Mouse (Mus musculus): ENCODE data around the gene Olfr738. TPM values are rescaled to one million over a fixed set of nuclear protein-coding genes. Genes with fewer than 3 reads are reported as not detected.

Olfr738 gene
- not detected for total RNA-seq (2021)
- long read RNA-seq, experiment 1: 0 reads
- long read RNA-seq, experiment 2: 0 reads

GRCm38 (mm10) chr14:50407268-50407667 is at the start of gene Olfr738:
Olfr738 (plus strand) TSS chr14:50407568.
- no peak for DNase-seq

- no peak for DNase-seq
Measured at GRCm38 (mm10) chr14:50357593-50357992, 49.8 kb upstream of the Olfr738 start, which contains the start of gene Tlr11. Tlr11 (plus strand) TSS chr14:50357914.

- DNase-seq: no peak
Measured at GRCm38 (mm10) chr14:50360480-50360879, 46.9 kb upstream of the Olfr738 start.

- DNase-seq: no peak
Measured at GRCm38 (mm10) chr14:50363561-50363960, 43.8 kb upstream of the Olfr738 start.

- no peak for DNase-seq
Measured at GRCm38 (mm10) chr14:50380863-50381262, 26.5 kb upstream of the Olfr738 start, which contains the start of gene Olfr736. Olfr736 (plus strand) TSS chr14:50381163.

GRCm38 (mm10) chr14:50418326-50418725 is 11.0 kb downstream of the Olfr738 start, which contains the start of gene Olfr739:
Olfr739 (plus strand) TSS chr14:50418626.
- DNase-seq: no peak

GRCm38 (mm10) chr14:50445245-50445644 is 37.9 kb downstream of the Olfr738 start, which contains the start of gene Olfr740:
Olfr740 (plus strand) TSS chr14:50445545.
- DNase-seq: no peak

Other genes with a start within 250 kb of the Olfr738 start
- gene Olfr730, start 219.4 kb upstream of the Olfr738 start, total RNA-seq (2021): not detected
- gene Olfr731, start 165.7 kb upstream of the Olfr738 start, total RNA-seq (2021): not detected
- not detected for gene Olfr732, start 123.4 kb upstream of the Olfr738 start, total RNA-seq (2021)
- not detected for gene Olfr733, start 106.0 kb upstream of the Olfr738 start, total RNA-seq (2021)
- not detected for gene Olfr734, start 80.8 kb upstream of the Olfr738 start, total RNA-seq (2021)
- gene Olfr735, start 58.7 kb upstream of the Olfr738 start, total RNA-seq (2021): not detected
- not detected for gene Tlr11, start 49.7 kb upstream of the Olfr738 start, total RNA-seq (2021)
- gene Olfr736, start 26.4 kb upstream of the Olfr738 start, total RNA-seq (2021): not detected
- gene Olfr739, start 11.1 kb downstream of the Olfr738 start, total RNA-seq (2021): not detected
- not detected for gene Olfr740, start 38.0 kb downstream of the Olfr738 start, total RNA-seq (2021)
- not detected for gene Olfr741, start 65.2 kb downstream of the Olfr738 start, total RNA-seq (2021)
- not detected for gene Olfr742, start 96.0 kb downstream of the Olfr738 start, total RNA-seq (2021)
- not detected for gene Olfr743, start 114.3 kb downstream of the Olfr738 start, total RNA-seq (2021)
- gene Olfr744, start 207.3 kb downstream of the Olfr738 start, total RNA-seq (2021): not detected
- not detected for gene Olfr745, start 231.8 kb downstream of the Olfr738 start, total RNA-seq (2021)
- gene Olfr746, start 239.5 kb downstream of the Olfr738 start, total RNA-seq (2021): not detected